Mouse (Mus musculus) testis, adult 2 months (tissue): Measurements from ENCODE around the gene Ipcef1. TPM values are rescaled to one million over a fixed set of nuclear protein-coding genes. Genes with fewer than 3 reads are reported as not detected.

Experiments
- H3K27ac ChIP-seq: fragments of 200-500 bp; 2 replicates; pipeline ENCODE4 v1.5.1; 2012; ENCODE audit warnings: low read depth, low read length; ENCODE audit not compliant: control insufficient read depth, insufficient read depth
- H3K27me3 ChIP-seq: fragments of 200-500 bp; 2 replicates; pipeline ENCODE4 v1.6.1; 2012; ENCODE audit warnings: mild to moderate bottlenecking, low read length, moderate library complexity; ENCODE audit not compliant: control insufficient read depth, insufficient read depth
- H3K36me3 ChIP-seq: fragments of 200-500 bp; 2 replicates; pipeline ENCODE4 v1.6.1; 2012; ENCODE audit warnings: mild to moderate bottlenecking, low read length; ENCODE audit not compliant: control insufficient read depth, insufficient read depth
- H3K4me1 ChIP-seq: fragments of 200-500 bp; 2 replicates; pipeline ENCODE4 v1.6.1; 2012; ENCODE audit warnings: low read length; ENCODE audit not compliant: control insufficient read depth, insufficient read depth
- H3K4me3 ChIP-seq: fragments of 200-500 bp; 2 replicates; pipeline ENCODE4 v1.5.1; 2012; ENCODE audit warnings: low read depth, mild to moderate bottlenecking, low read length, moderate library complexity, mixed read lengths; ENCODE audit not compliant: control insufficient read depth
- CTCF ChIP-seq: fragments of 200-500 bp; IDR thresholded peaks from 2 replicates; pipeline ENCODE4 v1.5.1; 2012; ENCODE audit warnings: low read depth, mild to moderate bottlenecking, inconsistent platforms, low read length, moderate library complexity; ENCODE audit not compliant: control insufficient read depth, insufficient read depth, insufficient replicate concordance
- POLR2A ChIP-seq: fragments of 200-500 bp; IDR thresholded peaks from 2 replicates; pipeline ENCODE4 v1.6.1; 2012; ENCODE audit warnings: low read depth, mild to moderate bottlenecking, inconsistent platforms, low read length, moderate library complexity; ENCODE audit not compliant: control insufficient read depth
- polyA plus RNA-seq: library from polyadenylated mRNA; depleted of rRNA; stranded (reverse); fragments of >200 nt; gene quantifications from 2 replicates; pipeline ENCODE4 v1.2.3, GENCODE M21; 2012

Ipcef1 gene
- polyA plus RNA-seq, 1 experiment = not detected

- Histone ChIP-seq H3K36me3 (no peaks in the 10 kb centered on the region), H3K27ac (no peak overlapping the region), H3K4me1 (no peaks in the 10 kb centered on the region), H3K27me3 (no peaks in the 10 kb centered on the region), H3K4me3 (no peak overlapping the region)
- TF ChIP-seq CTCF = no peak
- no peak for TF ChIP-seq POLR2A
Measured at GRCm38 (mm10) chr10:7057546-7057945, 5.3 kb upstream of the Ipcef1 start.

GRCm38 (mm10) chr10:7054560-7055205 is 2.4 kb upstream of the Ipcef1 start:
- H3K27me3 ChIP-seq = no peaks in the 10 kb centered on the region
- TF ChIP-seq CTCF (no peak), POLR2A (no peak)
- no peaks in the 10 kb centered on the region for H3K36me3 ChIP-seq
- no peaks in the 10 kb centered on the region for H3K4me1 ChIP-seq
- no peak overlapping the region for H3K27ac ChIP-seq
- no peak overlapping the region for H3K4me3 ChIP-seq

- no peaks in the 10 kb centered on the region for H3K4me1 ChIP-seq
- no peaks in the 10 kb centered on the region for H3K27me3 ChIP-seq
- no peak for TF ChIP-seq CTCF
- no peak for TF ChIP-seq POLR2A
- no peaks in the 10 kb centered on the region for H3K36me3 ChIP-seq
- no peak overlapping the region for H3K4me3 ChIP-seq
- no peak overlapping the region for H3K27ac ChIP-seq
Measured at GRCm38 (mm10) chr10:7049901-7050300, 2.4 kb downstream of the Ipcef1 start.

DNA sequence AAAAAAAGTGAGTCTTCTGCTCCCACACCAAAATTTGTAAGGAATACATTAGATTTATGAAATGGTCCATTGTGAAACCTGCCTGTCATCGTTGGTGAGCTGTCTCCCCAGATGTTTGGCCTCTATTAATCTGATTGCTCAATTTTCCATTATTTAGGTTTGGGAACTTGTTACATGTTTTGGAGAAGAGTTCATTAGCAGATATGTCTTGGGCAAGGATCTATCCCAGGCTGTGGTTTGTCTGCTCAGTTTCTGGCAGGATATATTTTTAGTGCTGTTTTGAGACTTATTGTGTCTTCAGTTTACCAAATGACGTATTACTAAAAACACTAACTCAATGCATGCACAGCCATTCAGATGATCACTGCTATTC is 4.4 kb downstream of the Ipcef1 start:
- TF ChIP-seq CTCF (no peak), POLR2A (no peak)
- H3K36me3 ChIP-seq = no peaks in the 10 kb centered on the region
- no peaks in the 10 kb centered on the region for H3K4me1 ChIP-seq
- H3K27ac ChIP-seq = no peak overlapping the region
- no peak overlapping the region for H3K4me3 ChIP-seq
- H3K27me3 ChIP-seq = no peaks in the 10 kb centered on the region

GRCm38 (mm10) chr10:7047288-7047918 is 4.9 kb downstream of the Ipcef1 start:
- Histone ChIP-seq H3K27me3 (no peaks in the 10 kb centered on the region), H3K4me3 (no peak overlapping the region), H3K27ac (no peak overlapping the region), H3K4me1 (no peaks in the 10 kb centered on the region), H3K36me3 (no peaks in the 10 kb centered on the region)
- TF ChIP-seq CTCF (no peak), POLR2A (no peak)

GRCm38 (mm10) chr10:7043896-7044295 is 8.4 kb downstream of the Ipcef1 start:
- H3K27me3 ChIP-seq = no peaks in the 10 kb centered on the region
- H3K4me3 ChIP-seq = no peak overlapping the region
- no peaks in the 10 kb centered on the region for H3K4me1 ChIP-seq
- no peak overlapping the region for H3K27ac ChIP-seq
- no peaks in the 10 kb centered on the region for H3K36me3 ChIP-seq
- no peak for TF ChIP-seq CTCF
- TF ChIP-seq POLR2A = no peak

- no peaks in the 10 kb centered on the region for H3K27me3 ChIP-seq
- no peak for TF ChIP-seq POLR2A
- no peak for TF ChIP-seq CTCF
- H3K27ac ChIP-seq = no peak overlapping the region
- H3K36me3 ChIP-seq = no peaks in the 10 kb centered on the region
- no peak overlapping the region for H3K4me3 ChIP-seq
- H3K4me1 ChIP-seq = no peaks in the 10 kb centered on the region
Measured at GRCm38 (mm10) chr10:7041032-7041431, 11.2 kb downstream of the Ipcef1 start.
